Mouse (Mus musculus) kidney, adult 10 weeks (tissue): ENCODE data around the gene Adm. TPM values are rescaled to one million over a fixed set of nuclear protein-coding genes. Genes with fewer than 3 reads are reported as not detected.

Experiments
- polyA plus RNA-seq: library from polyadenylated mRNA; stranded (reverse); fragments of 350-450 nt; fragmentation: Illumina TruSeq; extraction: RNeasy Lipid Tissue Mini Kit (QIAGEN cat#74804); gene quantifications from one replicate; pipeline ENCODE4 v1.2.3, GENCODE M21; 2014; ENCODE audit warnings: low read depth, low replicate concordance

Adm gene
- 5.0 TPM for polyA plus RNA-seq

GRCm38 (mm10) chr7:110627486-110628272 is at the start of gene Adm:
TSS of gene Adm (plus strand) at chr7:110627661.

GRCm38 (mm10) chr7:110614133-110615063 is 13.1 kb upstream of the Adm start, which contains the start of gene Sbf2:
TSS of gene Sbf2 (minus strand) at chr7:110614922.

Other genes with a start within 250 kb of the Adm start
- gene Sbf2, start 12.7 kb upstream of the Adm start, polyA plus RNA-seq: 131 TPM
- gene Ampd3, start 140.5 kb downstream of the Adm start, polyA plus RNA-seq: 18.5 TPM
- gene Rnf141, start 216.8 kb downstream of the Adm start, polyA plus RNA-seq: 50.1 TPM
- 0.81 TPM for gene Lyve1, start 235.6 kb downstream of the Adm start, polyA plus RNA-seq